Mouse (Mus musculus): ENCODE measurements around the gene Ssh2.

Gene Ssh2

GRCm38 (mm10) chr11:77215951-77216760 is at the start of gene Ssh2:
Gene Ssh2 (plus strand): TSS chr11:77216287.
- peak; percentile 78 for DNase-seq

GRCm38 (mm10) chr11:77173731-77174130 is 42.4 kb upstream of the Ssh2 start:
- DNase-seq: no peak

DNA sequence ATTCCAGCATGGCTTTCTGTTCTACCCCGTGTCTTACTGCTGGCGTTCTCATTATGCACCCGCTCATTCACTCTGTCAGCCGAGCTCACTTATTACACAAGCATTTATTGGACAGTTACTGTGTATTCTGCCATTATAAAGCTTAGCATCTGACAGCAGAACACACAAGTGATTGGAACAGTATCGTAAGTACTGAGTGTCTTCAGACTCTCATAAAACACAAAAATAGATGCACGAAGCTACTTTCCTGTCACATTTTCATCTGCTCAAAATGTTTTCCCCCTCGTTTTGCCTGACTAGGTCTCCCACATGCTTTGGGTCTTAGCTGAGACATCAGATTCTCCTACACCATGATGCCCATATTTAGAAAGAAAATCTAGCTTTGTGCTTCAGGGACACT is 41.6 kb upstream of the Ssh2 start:
- no peak for DNase-seq

- DNase-seq: no peak
Observed at GRCm38 (mm10) chr11:77179771-77180170, 36.3 kb upstream of the Ssh2 start.

- no peak for DNase-seq
Observed at GRCm38 (mm10) chr11:77180886-77181285, 35.2 kb upstream of the Ssh2 start.

- DNase-seq: no peak
Observed at GRCm38 (mm10) chr11:77181528-77181927, 34.6 kb upstream of the Ssh2 start.

GRCm38 (mm10) chr11:77182041-77182440 is 34.0 kb upstream of the Ssh2 start:
- no peak for DNase-seq

- no peak for DNase-seq
Observed at GRCm38 (mm10) chr11:77182616-77183015, 33.5 kb upstream of the Ssh2 start.

- DNase-seq: no peak
Observed at GRCm38 (mm10) chr11:77184926-77185325, 31.2 kb upstream of the Ssh2 start.

DNA sequence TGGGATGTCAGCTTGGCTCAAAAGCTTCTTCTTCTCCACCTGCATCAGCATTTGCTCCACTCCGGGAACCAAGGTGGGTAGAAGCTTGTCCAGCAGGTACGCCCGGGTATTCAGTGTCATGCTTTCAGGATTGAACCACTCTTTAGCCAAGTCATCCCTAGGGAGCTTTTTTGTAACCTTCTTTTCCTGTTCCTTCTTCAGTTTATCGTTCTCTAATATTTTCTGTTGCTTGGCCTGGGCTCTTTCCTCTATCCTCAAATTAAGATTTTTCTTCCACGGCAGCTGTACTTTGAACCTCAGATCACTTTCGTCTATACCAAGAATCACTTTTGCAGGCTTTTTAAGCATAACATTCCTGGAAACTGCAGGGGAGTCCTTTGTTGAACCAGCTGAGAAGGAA is 27.2 kb upstream of the Ssh2 start, which contains the start of gene Efcab5:
Efcab5 (minus strand) TSS at position 101 of the 400 bp plus-strand sequence.
- DNase-seq: no peak

- DNase-seq: no peak
Observed at GRCm38 (mm10) chr11:77193410-77193809, 22.7 kb upstream of the Ssh2 start.

DNA sequence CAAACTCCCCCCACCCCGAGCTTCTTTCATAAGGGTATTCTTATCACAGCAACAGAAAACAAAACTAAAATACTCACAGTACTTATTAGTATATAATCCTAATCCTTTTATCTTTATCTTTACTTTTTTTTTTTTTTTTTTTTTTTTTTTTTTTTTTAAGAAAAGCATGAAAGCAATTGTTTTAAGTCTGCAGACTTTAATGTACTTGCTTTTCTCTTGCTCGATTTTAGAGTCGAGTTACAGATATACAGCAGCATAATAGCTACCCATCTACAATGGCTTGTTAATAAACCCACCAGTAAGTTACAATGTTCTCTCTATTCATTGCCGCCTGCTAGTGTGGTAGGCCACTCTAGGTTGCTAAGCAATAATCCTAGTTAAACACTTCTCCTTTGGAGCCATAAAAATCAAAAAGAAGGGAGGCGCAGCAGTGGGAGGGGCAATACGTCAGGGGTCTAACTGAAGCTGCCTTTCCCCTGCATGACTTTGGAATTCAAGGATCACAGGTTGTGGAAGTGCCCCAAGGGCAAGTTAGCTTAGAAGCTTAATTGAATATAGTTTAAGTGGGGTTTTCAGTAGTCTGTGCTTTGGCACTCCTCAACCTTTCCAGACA is 22.0 kb upstream of the Ssh2 start:
- DNase-seq: no peak

GRCm38 (mm10) chr11:77194762-77195161 is 21.3 kb upstream of the Ssh2 start:
- DNase-seq: no peak

DNA sequence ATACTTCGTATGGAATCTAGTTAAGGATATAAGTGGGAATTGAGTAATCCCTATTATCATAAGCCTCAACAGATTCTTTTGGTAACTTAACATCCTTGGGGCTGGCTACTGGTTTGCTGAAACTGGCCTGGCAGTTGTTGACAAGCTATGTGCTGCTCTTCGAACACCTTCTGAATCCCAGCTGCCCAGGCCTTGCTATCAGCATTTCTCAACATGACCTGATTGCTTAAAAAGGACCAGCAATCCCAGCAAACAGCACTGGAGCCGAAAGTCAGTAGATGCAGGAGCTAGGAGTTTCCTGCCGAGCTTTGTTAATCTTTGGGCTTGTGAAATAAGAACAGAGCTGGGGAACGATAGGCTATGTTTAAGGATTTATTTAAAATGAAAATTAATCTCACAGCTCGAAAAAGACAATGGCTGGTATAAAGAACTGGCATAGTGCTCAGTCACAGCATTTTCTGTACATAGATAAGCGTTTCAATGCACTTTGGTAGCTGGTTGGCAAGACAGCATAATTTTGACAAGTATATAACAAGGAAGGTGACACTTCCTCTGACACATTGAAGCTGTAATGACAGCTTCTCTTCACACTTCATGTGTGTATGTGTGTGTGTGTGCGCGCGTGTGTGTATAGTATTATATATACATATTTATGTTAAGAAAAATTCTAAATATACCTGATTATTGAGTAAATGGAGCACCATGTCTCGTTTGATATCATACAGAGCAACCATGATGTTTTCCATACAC is 20.6 kb upstream of the Ssh2 start:
- DNase-seq: no peak

DNA sequence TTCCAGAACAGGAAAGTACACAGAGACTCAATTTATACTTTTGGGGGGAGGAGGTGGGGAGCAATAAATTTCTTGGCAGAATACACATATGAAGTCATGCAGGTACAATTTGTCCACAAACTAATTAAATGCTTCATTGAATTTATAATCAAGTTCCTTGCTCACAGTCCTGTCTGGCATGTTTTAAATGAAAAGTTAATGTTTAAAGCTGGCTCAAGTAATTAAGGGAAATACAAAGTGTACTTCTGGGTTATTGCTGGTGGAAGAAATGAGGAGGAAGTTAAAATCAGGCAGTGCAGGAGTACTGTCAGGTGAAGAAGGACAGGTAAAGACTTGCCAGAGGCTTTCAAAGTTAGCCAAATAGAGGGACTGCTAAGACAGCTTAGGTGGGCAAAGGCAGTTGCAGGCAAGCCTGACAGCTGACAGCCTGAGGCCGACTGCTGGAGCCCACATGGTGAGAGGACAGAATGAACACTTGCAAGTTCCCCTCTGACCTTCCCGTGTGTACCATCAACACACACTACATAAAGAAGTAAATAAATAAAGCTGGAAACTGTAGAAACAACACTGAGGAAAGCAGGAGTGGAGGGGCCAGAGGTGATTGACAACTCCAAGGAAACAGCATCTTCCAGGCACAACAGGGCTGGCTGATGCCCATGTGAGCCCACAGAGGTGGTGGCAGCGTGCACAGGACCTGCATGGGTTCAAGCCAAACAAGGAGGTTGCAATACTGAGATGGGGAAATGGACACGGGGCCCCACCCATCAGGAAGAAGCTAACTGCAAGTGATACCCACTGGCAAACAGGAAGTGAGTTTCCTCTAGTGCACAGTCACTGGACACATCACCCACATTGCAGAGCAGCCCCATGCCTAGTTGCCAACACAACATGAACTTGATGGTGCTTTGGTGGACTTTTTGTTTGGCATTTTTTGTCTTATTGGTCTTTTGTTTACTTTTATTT is 19.6 kb upstream of the Ssh2 start:
- DNase-seq: peak; percentile 24 to 40

DNA sequence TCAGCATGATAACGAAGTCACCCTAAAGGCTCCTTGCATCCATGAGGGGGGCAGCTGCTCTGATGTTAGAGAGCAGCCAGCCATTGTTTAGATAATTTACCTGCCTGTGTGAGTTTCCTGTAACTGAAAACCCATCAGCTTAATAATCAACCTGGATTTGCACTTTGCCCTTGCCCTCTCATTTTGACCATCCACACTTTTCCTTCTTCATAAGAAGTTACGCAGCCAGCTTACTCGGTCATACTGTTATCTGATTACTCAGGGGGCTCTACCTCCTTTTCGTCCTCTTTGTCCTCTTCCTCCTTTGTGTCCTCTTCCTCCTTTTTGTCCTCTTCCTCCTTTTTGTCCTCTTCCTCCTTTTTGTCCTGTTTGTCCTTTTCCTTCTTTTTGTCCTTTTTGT is 16.5 kb upstream of the Ssh2 start:
- DNase-seq: no peak

- no peak for DNase-seq
Observed at GRCm38 (mm10) chr11:77200703-77201102, 15.4 kb upstream of the Ssh2 start.

GRCm38 (mm10) chr11:77214142-77214692 is 1.9 kb upstream of the Ssh2 start:
- DNase-seq: no peak

DNA sequence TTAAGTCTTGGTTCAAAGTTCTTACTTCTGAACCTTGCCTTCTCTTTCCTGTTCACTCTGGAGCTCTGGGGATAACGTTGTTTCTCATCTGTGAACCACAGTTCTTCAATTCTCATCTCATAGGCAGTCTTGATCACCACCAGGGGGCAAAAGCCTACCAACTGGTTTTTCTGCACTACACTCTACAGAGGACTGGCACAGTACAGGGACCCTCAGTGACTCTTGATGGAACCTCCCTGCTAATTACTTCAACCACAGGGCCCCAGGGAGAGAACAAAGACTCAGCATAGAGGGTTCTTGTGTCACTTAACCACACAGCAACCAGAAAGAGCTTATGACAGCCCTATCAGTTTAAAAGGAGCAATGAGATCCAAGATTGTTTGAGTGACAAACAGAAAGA is 1.3 kb upstream of the Ssh2 start:
- peak; percentile 26 to 48 for DNase-seq

GRCm38 (mm10) chr11:77215483-77215882 is 604 bp upstream of the Ssh2 start:
- no peak for DNase-seq

GRCm38 (mm10) chr11:77216761-77217130 is 659 bp downstream of the Ssh2 start:
- peak in 1 of 2 experiments; percentile 10 for DNase-seq

DNA sequence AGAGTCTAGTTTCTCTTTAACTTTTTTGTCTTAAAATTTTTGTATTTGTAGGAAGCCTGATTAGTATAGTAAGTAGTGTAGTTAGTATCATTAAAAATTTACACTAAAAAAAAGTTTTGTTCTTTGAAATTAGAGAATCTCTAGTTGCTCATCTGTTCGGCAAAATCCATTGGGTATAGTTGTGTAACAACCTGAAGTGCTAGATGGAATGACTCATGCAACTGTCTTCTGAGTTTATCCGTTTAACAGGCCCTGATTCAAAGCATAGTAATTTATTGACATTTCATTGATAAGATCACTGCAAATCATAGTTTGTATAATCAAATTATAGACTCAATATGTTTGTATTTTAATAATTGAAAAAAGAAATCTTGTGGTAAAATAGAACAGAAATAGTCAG is 14.7 kb downstream of the Ssh2 start:
- no peak for DNase-seq

Measured in spleen, adult 18-20 months (tissue).